Mouse (Mus musculus): ENCODE measurements around the gene Kcnk4. TPM values are rescaled to one million over a fixed set of nuclear protein-coding genes. Genes with fewer than 3 reads are reported as not detected.

Gene Kcnk4
- polyA plus RNA-seq, 1 experiment, result 0.12 TPM

DNA sequence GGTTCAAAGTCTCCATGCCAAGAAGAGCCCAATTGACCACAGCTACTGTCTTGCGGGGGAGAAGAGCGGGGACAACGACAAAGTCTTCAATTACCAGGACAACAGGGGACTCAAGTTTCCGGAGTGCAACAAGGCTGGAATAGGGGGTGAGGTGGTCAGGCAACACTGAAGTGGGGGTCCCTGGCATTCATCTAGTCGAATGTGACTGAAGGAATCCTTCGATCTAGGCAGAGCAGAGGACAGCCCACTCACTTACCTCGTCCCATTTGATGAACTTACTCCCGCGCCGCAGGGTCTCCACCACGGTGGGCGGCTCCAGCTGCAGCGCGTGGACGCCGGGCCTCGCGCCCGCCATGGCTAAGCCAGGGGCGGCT lies 35.0 kb upstream of the Kcnk4 start:
- no peaks in the 10 kb centered on the region for H3K27me3 ChIP-seq (ENCODE audit: control insufficient read depth, insufficient read depth, insufficient read length)
- peaks cover 16% of the 10 kb centered on the region for H3K79me2 ChIP-seq (ENCODE audit: control insufficient read depth, insufficient read depth)
- TF ChIP-seq SRF (IDR thresholded peaks at IDR 0.05; ENCODE audit: control insufficient read depth, insufficient read length, low read depth), result no peak
- no peak for TF ChIP-seq TCF3 (IDR thresholded peaks at IDR 0.05; ENCODE audit: insufficient read length, low read depth)
- no peak for TF ChIP-seq REST (IDR thresholded peaks at IDR 0.05; ENCODE audit: insufficient read depth, insufficient read length)
- no peak for TF ChIP-seq POLR2AphosphoS2 (IDR thresholded peaks at IDR 0.05; ENCODE audit: insufficient read length, low read depth)
- no peak for TF ChIP-seq E2F4 (IDR thresholded peaks at IDR 0.05; ENCODE audit: insufficient read depth)
- no peak for TF ChIP-seq POLR2A (IDR thresholded peaks at IDR 0.05; ENCODE audit: insufficient read length, low read depth)
- TF ChIP-seq MAX (IDR thresholded peaks at IDR 0.05; ENCODE audit: low read depth), result no peak
- no peak for TF ChIP-seq MYOD1 (IDR thresholded peaks at IDR 0.05; ENCODE audit: control insufficient read depth in 1 of 3, insufficient read length in 2 of 3, low read depth in 2 of 3)
- H3K4me2 ChIP-seq (ENCODE audit: low read depth), result peak overlapping the region; percentile 90
- H3ac ChIP-seq (ENCODE audit: control insufficient read depth, insufficient read length), result peak overlapping the region; percentile 60
- peak overlapping the region; percentile 61 for H3K4me3 ChIP-seq
- H3K36me3 ChIP-seq (ENCODE audit: control insufficient read depth, insufficient read depth), result no peaks in the 10 kb centered on the region

DNA sequence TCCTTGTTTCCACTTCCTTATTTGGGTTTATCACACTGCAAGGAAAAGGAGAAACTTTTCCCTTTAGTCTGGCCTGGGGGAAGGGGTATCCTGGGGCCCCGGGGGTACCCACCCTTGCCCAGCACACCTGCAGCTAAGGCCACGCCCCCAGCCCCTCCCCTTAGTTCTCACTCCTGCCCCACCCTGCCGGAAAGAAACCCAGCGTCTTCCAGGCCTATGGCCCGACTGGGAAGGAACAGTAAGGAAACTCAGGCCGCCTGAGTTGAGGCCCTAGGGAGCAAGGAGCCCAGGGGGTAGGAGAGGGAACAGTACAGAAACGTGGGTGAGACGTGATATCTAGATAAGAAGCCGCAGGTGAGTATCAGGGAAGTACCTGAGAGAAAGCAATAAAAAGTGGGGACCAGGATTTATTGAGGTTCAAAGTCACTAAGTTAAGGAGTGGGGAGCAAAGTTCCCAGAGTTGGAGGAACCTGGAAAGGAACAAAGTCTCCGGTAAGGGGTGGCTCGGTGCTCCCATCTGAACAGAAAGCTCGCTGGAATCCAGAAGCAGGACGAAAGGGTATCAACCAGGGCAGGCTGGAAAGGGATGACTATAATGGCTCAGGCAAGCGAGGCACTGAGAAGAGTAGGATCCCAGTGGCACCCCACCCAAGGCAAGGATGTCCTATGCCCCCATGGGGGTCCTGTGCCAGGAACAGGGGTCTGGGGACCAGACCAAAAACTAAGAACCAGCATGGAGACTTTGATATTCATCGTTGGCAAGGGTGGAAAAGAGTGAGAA lies 34.4 kb upstream of the Kcnk4 start:
- TF ChIP-seq POLR2AphosphoS2 (IDR thresholded peaks at IDR 0.05; ENCODE audit: insufficient read length, low read depth) (no peak), MYOG (IDR thresholded peaks at IDR 0.05; ENCODE audit: control insufficient read depth in 1 of 3, insufficient read depth in 1 of 3, insufficient read length in 2 of 3, low read depth in 2 of 3) (no peak), TCF12 (IDR thresholded peaks at IDR 0.05; ENCODE audit: insufficient read depth, poor library complexity, severe bottlenecking) (no peak), REST (IDR thresholded peaks at IDR 0.05; ENCODE audit: insufficient read depth, insufficient read length) (no peak), USF1 (IDR thresholded peaks at IDR 0.05; ENCODE audit: low read depth) (no peak), POLR2A (IDR thresholded peaks at IDR 0.05; ENCODE audit: insufficient read length, low read depth) (no peak), MYOD1 (IDR thresholded peaks at IDR 0.05; ENCODE audit: control insufficient read depth in 1 of 3, insufficient read length in 2 of 3, low read depth in 2 of 3) (no peak), TCF3 (IDR thresholded peaks at IDR 0.05; ENCODE audit: insufficient read length, low read depth) (no peak), MAX (IDR thresholded peaks at IDR 0.05; ENCODE audit: low read depth) (no peak), E2F4 (IDR thresholded peaks at IDR 0.05; ENCODE audit: insufficient read depth) (no peak), CEBPB (IDR thresholded peaks at IDR 0.05; ENCODE audit: insufficient read depth, poor library complexity, severe bottlenecking) (no peak), SRF (IDR thresholded peaks at IDR 0.05; ENCODE audit: control insufficient read depth, insufficient read length, low read depth) (no peak)
- H3K4me2 ChIP-seq (ENCODE audit: low read depth), result peak overlapping the region; percentile 90

DNA sequence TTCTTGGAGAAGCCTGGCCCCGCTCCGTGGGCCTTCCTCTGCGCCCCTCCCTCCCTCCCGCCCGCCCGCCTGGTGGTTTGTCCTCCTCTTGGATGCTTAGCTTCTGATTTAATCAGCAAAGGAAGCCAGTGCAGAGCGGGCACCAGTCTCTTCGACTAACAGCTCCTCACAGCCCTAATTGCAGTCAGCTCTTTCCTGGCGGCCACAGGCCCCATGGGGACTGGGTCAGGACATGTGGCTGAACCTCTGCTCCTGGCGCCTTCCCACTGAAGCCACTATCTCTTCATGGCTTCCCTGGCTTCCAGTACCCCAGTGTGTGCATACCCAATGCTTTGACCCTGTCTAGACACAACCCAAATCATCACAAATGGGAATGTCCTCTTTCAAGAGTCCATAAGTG lies 22.1 kb upstream of the Kcnk4 start:
- no peak overlapping the region for H3K4me3 ChIP-seq
- H3K27me3 ChIP-seq (ENCODE audit: control insufficient read depth, insufficient read depth, insufficient read length), result no peaks in the 10 kb centered on the region
- peaks cover 5% of the 10 kb centered on the region for H3K36me3 ChIP-seq (ENCODE audit: control insufficient read depth, insufficient read depth)
- TF ChIP-seq TCF12 (IDR thresholded peaks at IDR 0.05; ENCODE audit: insufficient read depth, poor library complexity, severe bottlenecking), result no peak
- no peak for TF ChIP-seq POLR2AphosphoS2 (IDR thresholded peaks at IDR 0.05; ENCODE audit: insufficient read length, low read depth)
- no peak for TF ChIP-seq E2F4 (IDR thresholded peaks at IDR 0.05; ENCODE audit: insufficient read depth)
- TF ChIP-seq MAX (IDR thresholded peaks at IDR 0.05; ENCODE audit: low read depth), result no peak
- no peak for TF ChIP-seq MYOD1 (IDR thresholded peaks at IDR 0.05; ENCODE audit: control insufficient read depth in 1 of 3, insufficient read length in 2 of 3, low read depth in 2 of 3)
- no peak for TF ChIP-seq POLR2A (IDR thresholded peaks at IDR 0.05; ENCODE audit: insufficient read length, low read depth)
- TF ChIP-seq USF1 (IDR thresholded peaks at IDR 0.05; ENCODE audit: low read depth), result no peak
- TF ChIP-seq MYOG (IDR thresholded peaks at IDR 0.05; ENCODE audit: control insufficient read depth in 1 of 3, insufficient read depth in 1 of 3, insufficient read length in 2 of 3, low read depth in 2 of 3), result no peak
- TF ChIP-seq TCF3 (IDR thresholded peaks at IDR 0.05; ENCODE audit: insufficient read length, low read depth), result no peak
- no peak for TF ChIP-seq REST (IDR thresholded peaks at IDR 0.05; ENCODE audit: insufficient read depth, insufficient read length)
- TF ChIP-seq CEBPB (IDR thresholded peaks at IDR 0.05; ENCODE audit: insufficient read depth, poor library complexity, severe bottlenecking), result no peak
- no peak for TF ChIP-seq SRF (IDR thresholded peaks at IDR 0.05; ENCODE audit: control insufficient read depth, insufficient read length, low read depth)
- H3K79me2 ChIP-seq (ENCODE audit: control insufficient read depth, insufficient read depth), result no peaks in the 10 kb centered on the region
- H3ac ChIP-seq (ENCODE audit: control insufficient read depth, insufficient read length), result no peak overlapping the region
- no peak overlapping the region for H3K4me2 ChIP-seq (ENCODE audit: low read depth)

More for the DNA sequence above, 34.4 kb upstream of the Kcnk4 start:
- H3K4me3 ChIP-seq, result peak overlapping the region; percentile 61
- peak overlapping the region; percentile 60 for H3ac ChIP-seq (ENCODE audit: control insufficient read depth, insufficient read length)
- H3K36me3 ChIP-seq (ENCODE audit: control insufficient read depth, insufficient read depth), result no peaks in the 10 kb centered on the region
- H3K27me3 ChIP-seq (ENCODE audit: control insufficient read depth, insufficient read depth, insufficient read length), result no peaks in the 10 kb centered on the region
- H3K79me2 ChIP-seq (ENCODE audit: control insufficient read depth, insufficient read depth), result peaks cover 16% of the 10 kb centered on the region

DNA sequence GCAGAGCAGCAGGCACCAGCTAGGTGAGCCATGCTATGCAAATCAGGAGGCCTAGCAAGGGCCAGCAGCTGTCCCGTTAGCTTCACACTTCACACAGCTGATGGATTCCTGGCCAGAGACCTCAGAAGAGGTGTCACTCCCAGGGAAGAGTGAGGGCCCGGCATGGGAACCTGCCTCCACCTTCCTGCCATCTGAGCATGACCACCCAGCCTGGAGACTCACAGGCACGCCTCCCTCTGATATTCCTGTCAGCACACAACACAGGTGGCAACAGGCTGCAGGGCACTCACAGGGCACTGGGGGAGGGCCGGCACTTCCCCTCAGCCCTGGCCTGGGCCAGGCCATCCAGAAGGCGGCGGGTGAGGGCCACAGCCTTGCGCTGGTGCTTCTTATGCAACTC lies 21.1 kb upstream of the Kcnk4 start:
- Histone ChIP-seq H3K79me2 (ENCODE audit: control insufficient read depth, insufficient read depth) (no peaks in the 10 kb centered on the region), H3K4me3 (no peak overlapping the region), H3K27me3 (ENCODE audit: control insufficient read depth, insufficient read depth, insufficient read length) (no peaks in the 10 kb centered on the region), H3K36me3 (ENCODE audit: control insufficient read depth, insufficient read depth) (peaks cover 5% of the 10 kb centered on the region), H3K4me2 (ENCODE audit: low read depth) (no peak overlapping the region), H3ac (ENCODE audit: control insufficient read depth, insufficient read length) (no peak overlapping the region)
- TF ChIP-seq TCF12 (IDR thresholded peaks at IDR 0.05; ENCODE audit: insufficient read depth, poor library complexity, severe bottlenecking) (no peak), USF1 (IDR thresholded peaks at IDR 0.05; ENCODE audit: low read depth) (no peak), POLR2AphosphoS2 (IDR thresholded peaks at IDR 0.05; ENCODE audit: insufficient read length, low read depth) (no peak), TCF3 (IDR thresholded peaks at IDR 0.05; ENCODE audit: insufficient read length, low read depth) (no peak), MYOG (IDR thresholded peaks at IDR 0.05; ENCODE audit: control insufficient read depth in 1 of 3, insufficient read depth in 1 of 3, insufficient read length in 2 of 3, low read depth in 2 of 3) (no peak), CEBPB (IDR thresholded peaks at IDR 0.05; ENCODE audit: insufficient read depth, poor library complexity, severe bottlenecking) (no peak), POLR2A (IDR thresholded peaks at IDR 0.05; ENCODE audit: insufficient read length, low read depth) (no peak), E2F4 (IDR thresholded peaks at IDR 0.05; ENCODE audit: insufficient read depth) (no peak), MAX (IDR thresholded peaks at IDR 0.05; ENCODE audit: low read depth) (no peak), SRF (IDR thresholded peaks at IDR 0.05; ENCODE audit: control insufficient read depth, insufficient read length, low read depth) (no peak), MYOD1 (IDR thresholded peaks at IDR 0.05; ENCODE audit: control insufficient read depth in 1 of 3, insufficient read length in 2 of 3, low read depth in 2 of 3) (no peak), REST (IDR thresholded peaks at IDR 0.05; ENCODE audit: insufficient read depth, insufficient read length) (no peak)

Data from myocyte (in vitro differentiated cells).